Mouse (Mus musculus) intestine, embryonic 16.5 days (tissue): ENCODE data around the gene Agpat1. TPM values are rescaled to one million over a fixed set of nuclear protein-coding genes. Genes with fewer than 3 reads are reported as not detected.
A peak's percentile ranks its signal among the peaks of the same experiment; 100 is the strongest.

Experiments
- ATAC-seq: fragments of 200-750 bp; cut with Nextera tagmentation; 2 replicates; pipeline ENCODE4 v1.8.0; 2017; ENCODE audit warnings: moderate TSS enrichment, moderate library complexity
- H3K27ac ChIP-seq: fragments of 300-500 bp; sonication (generic); 2 replicates; pipeline ENCODE4 v1.5.1; 2014; ENCODE audit warnings: mild to moderate bottlenecking, low read length
- H3K27me3 ChIP-seq: fragments of 300-500 bp; sonication (generic); replicated peaks from 2 replicates; pipeline ENCODE4 v1.6.1; 2014; ENCODE audit warnings: low read length, control low read depth, mixed read lengths; ENCODE audit not compliant: control insufficient read depth, insufficient read depth
- H3K36me3 ChIP-seq: fragments of 300-500 bp; sonication (generic); 2 replicates; pipeline ENCODE4 v1.6.1; 2014; ENCODE audit warnings: low read length, control low read depth; ENCODE audit not compliant: control insufficient read depth, insufficient read depth
- H3K4me1 ChIP-seq: fragments of 300-500 bp; sonication (generic); 2 replicates; pipeline ENCODE4 v1.6.1; 2014; ENCODE audit warnings: low read length, control low read depth, mixed read lengths; ENCODE audit not compliant: control insufficient read depth, insufficient read depth
- H3K4me2 ChIP-seq: fragments of 300-500 bp; sonication (generic); 2 replicates; pipeline ENCODE4 v1.6.1; 2014; ENCODE audit warnings: low read depth, low read length, control low read depth
- H3K4me3 ChIP-seq: fragments of 300-500 bp; sonication (generic); 2 replicates; pipeline ENCODE4 v1.5.1; 2014; ENCODE audit warnings: mild to moderate bottlenecking, low read length
- H3K9ac ChIP-seq: fragments of 300-500 bp; sonication (generic); 2 replicates; pipeline ENCODE4 v1.6.1; 2014; ENCODE audit warnings: low read depth, low read length
- H3K9me3 ChIP-seq: fragments of 300-500 bp; sonication (generic); 2 replicates; pipeline ENCODE4 v1.6.1; 2016; ENCODE audit warnings: low read length, control low read depth; ENCODE audit not compliant: control insufficient read depth
- WGBS: fragments of 180-500 bp; shearing (Covaris S2); extraction: QIAGEN DNeasy Blood & Tissue Kit; methylation state at CpG from one replicate; pipeline ENCODE4 v1.1.7; 2014; 5-methylcytosine and 5-hydroxymethylcytosine counted together
- polyA plus RNA-seq: library from polyadenylated mRNA; unstranded; fragments of >200 nt; fragmentation: Nextera tagmentation; extraction: Ambion mirVana; gene quantifications from 2 replicates; pipeline ENCODE4 v1.2.1, GENCODE M21; 2015

Gene Agpat1
- polyA plus RNA-seq, 1 experiment from 2014 or later, result 61.8 TPM

GRCm38 (mm10) chr17:34653746-34654285, 49.8 kb downstream of the Agpat1 start:
- peaks cover 3% of the 10 kb centered on the region; the same call in 1 of the 2 replicates for H3K27me3 ChIP-seq
- H3K4me3 ChIP-seq, result no peak overlapping the region
- WGBS, result 68% methylated on average over 9 of the region's 9 CpGs
- no peaks in the 10 kb centered on the region; the same call in none of the 2 replicates for H3K36me3 ChIP-seq
- H3K4me1 ChIP-seq, result peaks cover 22% of the 10 kb centered on the region
- no peak overlapping the region for H3K9ac ChIP-seq
- no peak overlapping the region for H3K27ac ChIP-seq
- no peak overlapping the region for H3K4me2 ChIP-seq
- no peaks in the 10 kb centered on the region for H3K9me3 ChIP-seq
- no peak for ATAC-seq

DNA sequence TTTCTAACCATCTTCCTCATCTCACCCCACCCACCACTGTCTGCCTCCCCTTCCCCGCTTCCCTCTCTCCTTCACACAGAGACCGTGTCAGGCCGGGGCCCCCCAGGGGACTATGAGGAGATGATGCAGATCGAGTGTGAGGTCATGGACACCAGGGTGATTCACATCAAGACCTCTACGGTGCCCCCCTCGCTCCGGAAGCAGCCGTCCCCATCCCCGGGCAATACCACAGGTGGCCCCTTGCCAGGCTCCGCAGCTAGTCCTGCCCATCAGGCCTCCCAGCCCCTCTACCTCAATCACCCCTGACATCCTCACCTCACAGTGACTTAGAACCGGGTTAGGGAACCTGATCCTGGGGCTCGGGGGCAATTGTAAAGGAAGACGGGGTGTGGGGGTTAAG, 50.3 kb downstream of the Agpat1 start:
- no peaks in the 10 kb centered on the region; the same call in none of the 2 replicates for H3K36me3 ChIP-seq
- peaks cover 8% of the 10 kb centered on the region; the same call in 1 of the 2 replicates for H3K27me3 ChIP-seq
- no peaks in the 10 kb centered on the region for H3K9me3 ChIP-seq
- no peak overlapping the region for H3K4me2 ChIP-seq
- peak overlapping the region; percentile 10; the same call in 1 of the 2 replicates for H3K9ac ChIP-seq
- no peak overlapping the region for H3K4me3 ChIP-seq
- H3K4me1 ChIP-seq, result peaks cover 22% of the 10 kb centered on the region
- H3K27ac ChIP-seq, result 0 out of 2 replicates have a peak overlapping the region, but pooled peaks have one; percentile 15
- no peak for ATAC-seq
- 90% methylated on average over 13 of the region's 13 CpGs for WGBS

DNA sequence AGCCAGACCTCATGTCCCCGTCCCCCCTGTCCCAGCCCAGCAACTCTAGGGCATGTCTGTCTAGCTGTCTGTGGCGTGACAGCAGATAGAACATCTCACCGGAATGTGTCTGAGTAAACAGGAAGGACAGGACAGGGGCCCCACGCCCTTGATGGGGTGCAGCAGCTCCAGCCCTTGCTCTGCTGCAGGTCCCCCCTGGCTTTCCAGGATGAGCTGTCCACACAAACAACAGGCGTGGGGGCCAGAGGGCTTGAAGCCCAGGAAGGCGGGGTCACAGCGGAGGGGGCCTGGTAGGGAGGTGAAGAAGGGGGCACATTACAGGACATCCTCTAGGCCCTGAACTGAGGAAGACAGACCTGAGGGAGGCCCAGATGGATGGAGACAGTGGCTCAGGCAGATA, 51.1 kb downstream of the Agpat1 start:
- peak overlapping the region; percentile 38 for H3K9ac ChIP-seq
- 50% methylated on average over 7 of the region's 7 CpGs for WGBS
- H3K4me2 ChIP-seq, result no peak overlapping the region

DNA sequence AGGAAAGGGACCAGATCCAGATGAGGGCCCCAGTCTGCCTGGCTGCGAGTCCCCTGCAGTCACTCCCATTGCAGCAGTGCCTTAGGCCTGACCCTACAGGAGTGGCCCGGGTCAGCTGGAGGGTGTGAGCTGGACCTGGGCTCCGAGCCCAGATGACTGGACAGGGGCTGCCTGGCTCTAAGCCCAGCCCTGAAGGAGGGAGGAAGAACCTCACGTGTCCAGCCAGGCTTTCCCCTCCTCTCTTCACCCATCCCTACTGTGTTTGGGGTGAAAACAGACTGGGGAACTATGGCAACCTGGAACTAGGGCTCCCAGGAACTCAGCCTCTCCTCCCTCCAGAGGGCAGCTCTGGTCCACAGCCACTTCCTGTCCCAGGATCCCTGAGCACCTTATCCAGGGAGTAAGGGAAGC, 51.5 kb downstream of the Agpat1 start:
- Histone ChIP-seq H3K36me3 (no peaks in the 10 kb centered on the region; the same call in none of the 2 replicates), H3K9ac (peak overlapping the region; percentile 38; the same call in 1 of the 2 replicates), H3K4me2 (no peak overlapping the region), H3K4me1 (peaks cover 25% of the 10 kb centered on the region), H3K9me3 (no peaks in the 10 kb centered on the region), H3K27me3 (peaks cover 12% of the 10 kb centered on the region; the same call in 1 of the 2 replicates), H3K27ac (peak overlapping the region; percentile 82), H3K4me3 (no peak overlapping the region)
- peak; percentile 80 for ATAC-seq
- WGBS, result 25% methylated on average over 4 of the region's 4 CpGs

More for the DNA sequence above, 51.1 kb downstream of the Agpat1 start:
- H3K27ac ChIP-seq, result peak overlapping the region; percentile 82
- peaks cover 9% of the 10 kb centered on the region; the same call in 1 of the 2 replicates for H3K27me3 ChIP-seq
- H3K9me3 ChIP-seq, result no peaks in the 10 kb centered on the region
- H3K4me3 ChIP-seq, result no peak overlapping the region
- H3K4me1 ChIP-seq, result peaks cover 22% of the 10 kb centered on the region
- no peak; the same call in 1 of the 2 replicates for ATAC-seq
- H3K36me3 ChIP-seq, result no peaks in the 10 kb centered on the region; the same call in none of the 2 replicates

DNA sequence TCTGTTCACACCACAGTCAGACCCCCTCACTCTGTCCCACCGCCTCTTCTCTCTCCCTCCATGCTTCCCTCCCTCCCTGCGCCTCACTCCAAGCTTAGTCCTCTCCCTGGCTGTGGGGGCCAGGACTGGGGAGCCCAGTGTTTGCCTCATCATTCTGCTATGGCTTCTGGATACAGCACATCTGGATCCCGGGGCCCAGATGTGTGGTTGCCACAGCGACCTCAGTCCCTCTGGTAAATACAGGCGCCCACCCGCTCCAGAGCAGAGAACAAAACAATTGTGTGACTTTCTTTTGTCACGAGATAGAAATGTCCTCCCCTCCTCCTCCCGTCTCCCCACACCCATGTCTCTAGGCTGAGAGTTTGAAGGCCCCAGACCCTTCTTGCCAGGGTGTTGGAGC, 52.6 kb downstream of the Agpat1 start:
- Histone ChIP-seq H3K4me2 (no peak overlapping the region), H3K9ac (no peak overlapping the region), H3K9me3 (no peaks in the 10 kb centered on the region), H3K27ac (peak overlapping the region; percentile 82), H3K4me1 (peaks cover 35% of the 10 kb centered on the region), H3K4me3 (no peak overlapping the region), H3K36me3 (no peaks in the 10 kb centered on the region; the same call in none of the 2 replicates), H3K27me3 (peaks cover 12% of the 10 kb centered on the region)
- WGBS, result 52% methylated on average over 8 of the region's 8 CpGs
- no peak for ATAC-seq

DNA sequence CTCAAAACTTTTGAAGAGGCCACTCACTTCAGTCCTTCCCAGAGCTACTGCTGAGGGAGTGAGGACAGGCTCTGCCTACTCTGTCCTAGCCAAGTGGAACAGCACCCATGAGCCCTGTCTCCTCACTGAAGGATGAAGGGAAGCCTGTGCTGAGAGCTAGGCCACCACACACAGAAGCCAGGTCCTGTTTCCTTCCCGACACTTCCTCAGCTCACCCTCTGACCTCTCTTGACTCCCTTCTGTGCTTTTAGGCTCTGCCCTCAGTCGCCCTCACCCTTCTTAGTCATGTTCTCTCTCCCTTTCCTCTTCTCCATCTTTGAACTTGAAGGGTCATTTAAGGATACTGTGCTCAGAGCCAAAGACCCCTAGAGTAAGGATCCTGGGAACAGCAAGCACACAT, 53.2 kb downstream of the Agpat1 start:
- peaks cover 12% of the 10 kb centered on the region for H3K27me3 ChIP-seq
- ATAC-seq, result no peak
- no peak overlapping the region for H3K27ac ChIP-seq
- peaks cover 36% of the 10 kb centered on the region for H3K4me1 ChIP-seq
- H3K9me3 ChIP-seq, result no peaks in the 10 kb centered on the region
- no peak overlapping the region for H3K4me2 ChIP-seq
- WGBS, result 43% methylated on average over 2 of the region's 2 CpGs
- no peaks in the 10 kb centered on the region; the same call in 1 of the 2 replicates for H3K36me3 ChIP-seq
- H3K9ac ChIP-seq, result no peak overlapping the region
- H3K4me3 ChIP-seq, result no peak overlapping the region

- peaks cover 36% of the 10 kb centered on the region for H3K4me1 ChIP-seq
- peaks cover 12% of the 10 kb centered on the region for H3K27me3 ChIP-seq
- no peak overlapping the region for H3K9ac ChIP-seq
- no peak overlapping the region for H3K4me2 ChIP-seq
- no peak for ATAC-seq
- H3K27ac ChIP-seq, result no peak overlapping the region
- H3K36me3 ChIP-seq, result no peaks in the 10 kb centered on the region; the same call in 1 of the 2 replicates
- WGBS, result 72% methylated on average over 2 of the region's 2 CpGs
- H3K9me3 ChIP-seq, result no peaks in the 10 kb centered on the region
- H3K4me3 ChIP-seq, result no peak overlapping the region
These were observed 54.1 kb downstream of the Agpat1 start for GRCm38 (mm10) chr17:34658145-34658544.

- H3K9me3 ChIP-seq, result no peaks in the 10 kb centered on the region
- ATAC-seq, result no peak
- no peak overlapping the region for H3K4me3 ChIP-seq
- no peak overlapping the region for H3K9ac ChIP-seq
- no peaks in the 10 kb centered on the region for H3K36me3 ChIP-seq
- H3K27me3 ChIP-seq, result peaks cover 12% of the 10 kb centered on the region
- 75% methylated on average over 3 of the region's 3 CpGs for WGBS
- H3K4me1 ChIP-seq, result peaks cover 36% of the 10 kb centered on the region
- H3K27ac ChIP-seq, result no peak overlapping the region
- no peak overlapping the region for H3K4me2 ChIP-seq
These were observed 54.5 kb downstream of the Agpat1 start for GRCm38 (mm10) chr17:34658591-34658990.

GRCm38 (mm10) chr17:34659181-34659896, 55.3 kb downstream of the Agpat1 start:
- no peak overlapping the region for H3K4me3 ChIP-seq
- no peaks in the 10 kb centered on the region for H3K9me3 ChIP-seq
- peaks cover 12% of the 10 kb centered on the region for H3K27me3 ChIP-seq
- no peak overlapping the region for H3K4me2 ChIP-seq
- 56% methylated on average over 12 of the region's 12 CpGs for WGBS
- no peak for ATAC-seq
- peaks cover 36% of the 10 kb centered on the region for H3K4me1 ChIP-seq
- H3K9ac ChIP-seq, result no peak overlapping the region
- no peaks in the 10 kb centered on the region for H3K36me3 ChIP-seq
- no peak overlapping the region for H3K27ac ChIP-seq
